Mouse (Mus musculus): ENCODE measurements at regions not wholly inside any gene's neighbourhood (a gene's known extent, or its start where the extent isn't known, plus 50 kb on each side); places are given as distances from the start of the nearest gene placed in this dataset.
A peak's percentile ranks its signal among the peaks of the same experiment; 100 is the strongest.
"Not testable (repeated sequence)": the region's sequence is repeated elsewhere in the genome, so short reads cannot be mapped to it uniquely, and the experiment has no call there.

- ATAC-seq, result peak; percentile 90
These were observed 285.3 kb downstream of the 4933412E24Rik start for GRCm38 (mm10) chr15:59731129-59731528.

DNA sequence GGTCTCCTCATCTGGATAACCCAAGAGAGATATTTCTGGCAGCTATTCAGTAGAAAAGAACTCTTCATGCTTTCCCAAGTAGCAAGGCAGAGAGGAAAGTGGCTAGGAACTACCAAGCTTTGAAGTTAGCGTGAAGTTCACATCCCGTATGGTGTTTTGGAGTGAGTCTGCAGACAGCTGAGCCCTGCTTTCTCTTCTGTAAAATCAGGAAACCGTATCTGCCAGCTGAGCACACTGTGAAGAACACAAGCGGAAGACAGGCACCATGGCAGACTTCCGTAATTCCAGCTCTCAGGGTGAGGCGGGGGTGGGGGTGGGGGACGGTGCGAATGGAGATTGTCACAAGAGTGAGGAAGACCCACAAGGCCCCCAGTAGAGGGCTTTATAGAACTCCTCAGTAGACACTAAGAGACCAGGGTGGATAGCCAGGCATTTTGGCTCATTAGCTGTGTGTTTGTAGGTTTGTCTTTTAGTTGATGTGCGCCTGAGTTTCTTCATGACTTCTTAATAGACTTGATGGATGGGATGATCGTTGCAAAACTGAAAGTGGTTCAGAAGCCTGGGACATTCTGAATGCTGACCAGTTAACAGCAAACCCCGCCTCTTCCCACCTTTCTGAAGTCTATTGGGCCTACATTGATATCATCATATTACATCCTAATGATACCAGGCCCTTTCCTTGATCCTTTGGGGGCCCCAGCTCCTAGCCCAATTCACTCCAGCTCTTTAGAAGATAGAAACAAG, 287.4 kb downstream of the 4933412E24Rik start:
- peak; percentile 21 for ATAC-seq

DNA sequence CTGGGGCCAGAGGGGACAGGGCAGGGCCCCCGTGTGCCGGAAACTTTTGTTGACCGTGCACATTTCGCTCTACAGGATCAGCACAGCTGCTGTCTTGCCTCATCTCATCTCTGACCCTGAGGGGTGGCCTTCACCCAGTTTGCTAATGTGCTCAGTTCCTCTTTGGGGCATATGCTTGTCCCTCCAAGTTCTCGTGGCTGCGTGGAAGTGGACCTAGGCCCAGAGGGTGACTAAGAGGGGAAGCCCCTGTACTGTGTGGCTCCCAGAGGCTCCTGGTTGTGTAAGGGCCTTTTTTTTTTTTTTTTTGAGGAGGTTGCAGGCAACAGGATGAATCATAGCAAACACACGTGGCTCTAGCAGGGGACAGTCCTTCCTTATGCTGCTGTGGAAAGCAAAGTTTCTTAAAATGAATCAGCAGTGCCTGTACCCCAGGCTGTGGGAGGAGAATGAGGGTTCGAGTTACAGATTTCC, 288.2 kb downstream of the 4933412E24Rik start:
- peak; percentile 50 for ATAC-seq

- no peak for ATAC-seq
These were observed 290.5 kb downstream of the 4933412E24Rik start for GRCm38 (mm10) chr15:59725881-59726280.

DNA sequence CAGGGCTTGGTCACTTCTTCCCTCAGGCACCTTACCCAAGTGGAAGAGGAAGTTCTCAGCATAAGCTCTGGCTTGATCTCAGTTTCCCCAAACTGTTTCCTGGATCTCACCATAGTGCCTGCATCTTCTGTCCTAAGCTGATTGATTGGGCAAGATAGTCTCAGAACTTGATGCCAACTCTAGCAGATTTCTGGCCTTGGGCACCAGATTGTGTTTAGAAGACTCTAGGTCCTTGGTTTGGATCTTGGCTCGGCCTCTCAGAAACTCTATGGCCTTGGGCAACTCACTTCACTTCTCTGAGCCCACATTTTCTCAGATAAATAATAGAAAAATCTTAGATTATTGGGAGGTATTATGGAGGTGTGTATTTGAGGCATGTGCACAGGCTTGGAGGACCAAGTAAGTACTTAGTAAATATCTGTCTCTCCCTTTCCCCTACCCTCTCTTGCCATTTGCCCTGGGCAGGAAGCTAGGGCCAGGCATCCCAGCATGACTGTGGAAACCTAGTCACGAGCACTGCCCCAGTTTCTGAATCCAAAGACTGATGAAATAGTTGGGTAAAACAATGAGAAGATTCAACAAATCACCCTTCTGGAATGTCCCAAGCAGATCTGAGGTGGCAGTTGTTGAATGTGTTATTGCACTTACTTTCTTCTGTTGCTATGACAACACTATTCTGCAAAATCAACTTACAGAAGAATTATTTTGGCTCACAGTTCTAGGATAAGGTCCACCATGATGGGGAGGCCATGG, 293.6 kb downstream of the 4933412E24Rik start:
- ATAC-seq, result no peak

DNA sequence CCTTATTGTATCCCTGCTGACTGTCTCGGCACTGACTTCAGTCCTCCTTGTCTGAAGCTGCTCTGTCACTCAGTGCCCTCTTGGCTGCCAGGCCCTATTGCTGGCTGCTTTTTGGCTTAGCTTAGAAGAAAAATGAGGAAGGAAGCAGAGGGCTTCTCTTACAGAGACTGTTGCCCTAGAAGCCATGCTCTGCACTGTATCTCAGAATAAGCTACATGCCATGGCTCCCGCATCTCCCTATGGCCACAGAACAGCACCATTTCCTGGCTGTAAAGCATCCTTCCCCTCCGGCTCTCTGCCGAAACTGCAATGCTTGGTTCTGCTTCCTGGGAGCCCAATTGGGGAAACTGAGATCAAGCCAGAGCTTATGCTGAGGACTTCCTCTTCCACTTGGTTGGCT, 295.0 kb downstream of the 4933412E24Rik start:
- ATAC-seq, result no peak

- ATAC-seq, result no peak
These were observed 295.4 kb downstream of the 4933412E24Rik start for GRCm38 (mm10) chr15:59721018-59721417.

DNA sequence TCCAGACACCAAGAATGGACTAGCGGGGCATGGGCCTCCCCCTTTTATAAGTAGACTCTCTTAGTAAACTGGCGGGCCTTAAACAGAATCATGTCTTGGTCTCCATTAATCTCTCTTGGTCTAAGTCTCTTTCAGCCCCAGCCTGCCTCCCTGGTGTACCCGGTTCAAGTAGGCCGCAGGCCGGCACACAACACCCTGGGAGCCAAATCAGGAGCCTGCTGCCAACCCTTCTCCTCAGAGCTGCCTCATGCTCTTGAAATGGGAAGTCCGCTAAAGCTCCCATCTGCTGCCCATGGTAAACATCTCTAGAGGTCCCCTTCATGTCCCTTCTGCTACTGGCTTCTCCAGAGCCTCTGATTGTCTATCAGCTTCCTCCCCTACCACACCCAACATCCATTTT, 296.3 kb downstream of the 4933412E24Rik start:
- ATAC-seq, result no peak

- ATAC-seq, result not testable (repeated sequence)
These were observed 296.9 kb downstream of the 4933412E24Rik start for GRCm38 (mm10) chr15:59719383-59720128.

- no peak for ATAC-seq
These were observed 299.5 kb downstream of the 4933412E24Rik start for GRCm38 (mm10) chr15:59716872-59717271.

- no peak for ATAC-seq
These were observed 300.5 kb downstream of the 4933412E24Rik start for GRCm38 (mm10) chr15:59715951-59716350.

DNA sequence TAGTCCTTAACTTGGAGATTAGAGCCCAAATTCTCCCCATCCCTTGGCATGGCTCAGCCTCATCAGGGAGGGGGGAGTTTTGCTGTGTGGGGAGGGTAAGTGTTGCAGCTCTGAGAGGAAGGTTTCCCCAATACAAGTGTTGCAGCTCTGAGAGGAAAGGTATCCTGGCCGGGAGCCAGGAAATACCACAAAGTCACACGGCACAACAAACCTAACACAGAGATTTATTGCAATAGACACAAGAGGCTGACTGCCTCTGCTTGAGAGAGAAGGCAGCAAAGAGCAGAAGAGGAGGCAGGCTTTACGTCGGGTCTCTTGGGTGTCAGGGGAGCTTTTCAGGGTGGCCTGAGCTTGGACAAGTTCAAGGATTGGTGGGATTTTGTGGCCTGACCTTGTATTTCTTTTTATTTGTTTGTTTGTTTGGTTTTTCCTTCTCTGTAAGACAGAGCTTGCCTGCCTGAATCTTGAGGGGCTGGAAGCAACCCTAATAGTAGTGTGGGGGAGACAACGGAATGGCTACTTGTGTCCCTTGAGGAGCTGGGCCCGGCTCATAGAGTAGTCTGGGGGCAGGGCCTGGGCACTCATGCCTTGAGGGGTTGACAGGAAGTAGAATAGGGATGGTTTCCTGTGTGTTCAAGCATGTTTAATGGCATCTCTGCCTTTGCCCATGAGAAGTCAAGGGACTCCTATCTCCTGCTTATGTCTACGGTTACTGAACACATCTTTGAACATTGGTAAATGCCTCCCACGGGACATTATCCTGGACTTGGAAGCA, 302.3 kb downstream of the 4933412E24Rik start:
- ATAC-seq, result no peak

GRCm38 (mm10) chr15:59712077-59712752, 304.2 kb downstream of the 4933412E24Rik start:
- no peak for ATAC-seq

DNA sequence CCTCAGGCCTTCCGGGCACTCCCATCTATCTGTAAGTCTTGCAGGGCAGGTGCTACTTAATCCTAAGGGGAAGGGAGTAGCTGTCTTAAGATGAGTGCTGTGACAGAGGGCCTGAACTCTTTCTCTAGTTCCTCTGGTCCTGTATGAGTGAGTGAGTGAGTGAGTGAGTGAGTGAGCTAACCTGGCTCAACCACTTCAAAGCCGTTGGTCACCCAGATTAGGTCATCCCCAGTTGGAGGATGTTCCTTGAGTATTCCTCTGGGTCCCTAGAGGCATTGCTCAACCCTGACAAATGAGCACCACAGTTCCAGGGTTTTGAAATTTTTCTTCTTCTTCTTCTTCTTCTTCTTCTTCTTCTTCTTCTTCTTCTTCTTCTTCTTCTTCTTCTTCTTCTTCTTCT, 306.5 kb downstream of the 4933412E24Rik start:
- no peak for ATAC-seq

GRCm38 (mm10) chr15:59708402-59708801, 308.0 kb downstream of the 4933412E24Rik start:
- ATAC-seq, result no peak

GRCm38 (mm10) chr15:59707081-59707480, 309.3 kb downstream of the 4933412E24Rik start:
- ATAC-seq, result no peak

All from activated CD4-positive, CD25-positive, alpha-beta regulatory T cell, adult 4 months (primary cell).